Mouse (Mus musculus): ENCODE results near the gene Selenom.

DNA sequence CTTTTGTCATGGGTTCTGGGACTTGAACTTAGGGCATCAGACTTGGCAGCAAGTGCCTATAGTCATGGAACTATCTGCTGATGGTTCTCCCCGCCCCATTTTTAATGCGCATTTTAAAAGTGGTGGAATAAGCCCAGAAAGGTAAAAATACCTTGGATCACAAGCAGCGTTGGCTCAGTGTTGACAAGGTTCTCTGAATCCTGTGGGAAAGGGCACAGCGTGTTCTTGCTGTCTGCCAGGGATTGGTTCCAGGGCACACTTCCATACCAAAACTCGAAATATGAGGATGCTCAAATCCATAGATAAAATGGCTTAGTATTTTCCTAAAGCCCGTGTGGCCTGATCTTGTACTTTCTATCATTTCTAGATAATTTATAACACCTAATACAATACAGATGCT is 1.2 kb upstream of the Selenom start:
- TF ChIP-seq POLR2A (IDR thresholded peaks at IDR 0.05; ENCODE audit: control insufficient read depth, extremely low read depth, insufficient read depth, low read length, poor library complexity) (no peak), CTCF (IDR thresholded peaks at IDR 0.05; ENCODE audit: borderline replicate concordance, control insufficient read depth, extremely low read depth, insufficient read depth, low read length, poor library complexity) (no peak)
